Mouse (Mus musculus) intestine, embryonic 14.5 days (tissue): ENCODE measurements around the gene Gramd1c. TPM values are rescaled to one million over a fixed set of nuclear protein-coding genes. Genes with fewer than 3 reads are reported as not detected.

ENCODE experiments used
- ATAC-seq: fragments of 200-750 bp; cut with Nextera tagmentation; replicated peaks from 2 replicates; pipeline ENCODE4 v1.8.0; 2017; ENCODE audit warnings: low read depth, moderate number of reproducible peaks, moderate TSS enrichment, moderate library complexity; ENCODE audit not compliant: low FRiP score, low TSS enrichment
- DNase-seq: peaks from one replicate; pipeline ENCODE4 v3.0.0-alpha.2; 2018; ENCODE audit warnings: low spot score
- H3K27ac ChIP-seq: fragments of 300-500 bp; sonication (generic); 2 replicates; pipeline ENCODE4 v1.5.1; 2014; ENCODE audit warnings: low read depth, mild to moderate bottlenecking, control low read depth
- H3K27me3 ChIP-seq: fragments of 300-500 bp; sonication (generic); replicated peaks from 2 replicates; pipeline ENCODE4 v1.6.1; 2014; ENCODE audit warnings: low read length, control low read depth; ENCODE audit not compliant: control insufficient read depth, insufficient read depth
- H3K36me3 ChIP-seq: fragments of 300-500 bp; sonication (generic); 2 replicates; pipeline ENCODE4 v1.6.1; 2014; ENCODE audit warnings: low read length, control low read depth; ENCODE audit not compliant: control insufficient read depth, insufficient read depth
- H3K4me1 ChIP-seq: fragments of 300-500 bp; sonication (generic); replicated peaks from 2 replicates; pipeline ENCODE4 v1.6.1; 2014; ENCODE audit warnings: low read length, control low read depth, mixed read lengths; ENCODE audit not compliant: control insufficient read depth, insufficient read depth
- H3K4me2 ChIP-seq: fragments of 300-500 bp; sonication (generic); 2 replicates; pipeline ENCODE4 v1.6.1; 2014; ENCODE audit warnings: low read length
- H3K4me3 ChIP-seq: fragments of 300-500 bp; sonication (generic); 2 replicates; pipeline ENCODE4 v1.5.1; 2014; ENCODE audit warnings: low read depth, low read length, control low read depth, mixed read lengths
- H3K9ac ChIP-seq: fragments of 300-500 bp; sonication (generic); 2 replicates; pipeline ENCODE4 v1.6.1; 2014; ENCODE audit warnings: mild to moderate bottlenecking, low read length
- H3K9me3 ChIP-seq: fragments of 300-500 bp; sonication (generic); 2 replicates; pipeline ENCODE4 v1.6.1; 2016; ENCODE audit warnings: low read length, control low read depth; ENCODE audit not compliant: control insufficient read depth
- WGBS: fragments of 180-500 bp; shearing (Covaris S2); extraction: QIAGEN DNeasy Blood & Tissue Kit; methylation state at CpG from one replicate; pipeline ENCODE4 v1.1.7; 2014; 5-methylcytosine and 5-hydroxymethylcytosine counted together
- polyA plus RNA-seq: library from polyadenylated mRNA; unstranded; fragments of >200 nt; fragmentation: Nextera tagmentation; extraction: Ambion mirVana; gene quantifications from 2 replicates; pipeline ENCODE4 v1.2.1, GENCODE M21; 2014

Gramd1c gene
- polyA plus RNA-seq, 1 experiment from 2014 or later = 7.2 TPM

- peak within 1 kb of the TSS; percentile 100 for H3K4me2 ChIP-seq
- no peaks in the 10 kb centered on the region for H3K36me3 ChIP-seq
- peak; percentile 87 for ATAC-seq
- H3K9ac ChIP-seq = peak within 1 kb of the TSS; percentile 52
- H3K4me3 ChIP-seq = peak within 1 kb of the TSS; percentile 66
- no peaks in the 10 kb centered on the region for H3K4me1 ChIP-seq
- DNase-seq = peak; percentile 71
- no peak within 1 kb of the TSS for H3K27ac ChIP-seq
- WGBS = under 1% methylated on average over 74 of the region's 103 CpGs
- no peaks in the 10 kb centered on the region for H3K9me3 ChIP-seq
- H3K27me3 ChIP-seq = peaks cover 25% of the 10 kb centered on the region; the same call in 1 of the 2 replicates
Measured at GRCm38 (mm10) chr16:43979328-43980109, 83.6 kb downstream of the Gramd1c start, which contains the start of gene Zdhhc23. Zdhhc23 (minus strand) TSS chr16:43979791.

- peak overlapping the region; percentile 66 for H3K4me3 ChIP-seq
- DNase-seq = no peak
- H3K36me3 ChIP-seq = no peaks in the 10 kb centered on the region
Measured at GRCm38 (mm10) chr16:43979010-43979327, 84.2 kb downstream of the Gramd1c start.

GRCm38 (mm10) chr16:43973606-43974220, 89.4 kb downstream of the Gramd1c start:
- ATAC-seq (no peak), DNase-seq (no peak)
- Histone ChIP-seq H3K4me2 (no peak overlapping the region), H3K9ac (no peak overlapping the region), H3K9me3 (no peaks in the 10 kb centered on the region), H3K36me3 (no peaks in the 10 kb centered on the region), H3K27ac (no peak overlapping the region), H3K4me1 (no peaks in the 10 kb centered on the region), H3K27me3 (peaks cover 11% of the 10 kb centered on the region; the same call in 1 of the 2 replicates), H3K4me3 (no peak overlapping the region)
- 87% methylated on average over 22 of the region's 22 CpGs for WGBS

More at GRCm38 (mm10) chr16:43979010-43979327, 84.2 kb downstream of the Gramd1c start:
- Histone ChIP-seq H3K9ac (peak overlapping the region; percentile 52), H3K27me3 (peaks cover 25% of the 10 kb centered on the region; the same call in 1 of the 2 replicates), H3K27ac (no peak overlapping the region), H3K9me3 (no peaks in the 10 kb centered on the region), H3K4me1 (no peaks in the 10 kb centered on the region), H3K4me2 (peak overlapping the region; percentile 100)
- WGBS = 12% methylated on average over 7 of the region's 7 CpGs
- no peak for ATAC-seq

GRCm38 (mm10) chr16:43973147-43973546, 90.0 kb downstream of the Gramd1c start:
- WGBS = 87% methylated on average over 11 of the region's 11 CpGs
- Histone ChIP-seq H3K9ac (no peak overlapping the region), H3K27ac (no peak overlapping the region), H3K4me3 (no peak overlapping the region), H3K4me1 (no peaks in the 10 kb centered on the region), H3K27me3 (peaks cover 6% of the 10 kb centered on the region; the same call in 1 of the 2 replicates), H3K9me3 (no peaks in the 10 kb centered on the region), H3K4me2 (no peak overlapping the region), H3K36me3 (no peaks in the 10 kb centered on the region)
- ATAC-seq (no peak), DNase-seq (no peak)

GRCm38 (mm10) chr16:43972391-43972790, 90.8 kb downstream of the Gramd1c start:
- WGBS = 90% methylated on average over 2 of the region's 2 CpGs
- peak; percentile 24 for DNase-seq
- ATAC-seq = no peak

GRCm38 (mm10) chr16:43971741-43972140, 91.4 kb downstream of the Gramd1c start:
- no peaks in the 10 kb centered on the region for H3K27me3 ChIP-seq
- no peak overlapping the region for H3K27ac ChIP-seq
- H3K4me1 ChIP-seq = no peaks in the 10 kb centered on the region
- ATAC-seq (no peak), DNase-seq (no peak)
- no peaks in the 10 kb centered on the region for H3K9me3 ChIP-seq
- H3K9ac ChIP-seq = no peak overlapping the region
- H3K4me3 ChIP-seq = no peak overlapping the region
- H3K4me2 ChIP-seq = no peak overlapping the region
- no peaks in the 10 kb centered on the region for H3K36me3 ChIP-seq
- WGBS = 75% methylated on average over 9 of the region's 9 CpGs

More at GRCm38 (mm10) chr16:43972391-43972790, 90.8 kb downstream of the Gramd1c start:
- Histone ChIP-seq H3K27ac (no peak overlapping the region), H3K4me3 (no peak overlapping the region), H3K4me1 (no peaks in the 10 kb centered on the region), H3K9ac (no peak overlapping the region), H3K9me3 (no peaks in the 10 kb centered on the region), H3K27me3 (0 out of 2 replicates have a peak, but pooled peaks cover 4% of the 10 kb centered on the region), H3K36me3 (no peaks in the 10 kb centered on the region), H3K4me2 (no peak overlapping the region)

GRCm38 (mm10) chr16:43971189-43971588, 92.0 kb downstream of the Gramd1c start:
- Histone ChIP-seq H3K36me3 (no peaks in the 10 kb centered on the region), H3K9me3 (no peaks in the 10 kb centered on the region), H3K4me1 (no peaks in the 10 kb centered on the region), H3K4me3 (no peak overlapping the region), H3K27me3 (no peaks in the 10 kb centered on the region), H3K4me2 (no peak overlapping the region), H3K9ac (no peak overlapping the region), H3K27ac (no peak overlapping the region)
- DNase-seq (no peak), ATAC-seq (no peak)
- WGBS = 91% methylated on average over 11 of the region's 11 CpGs

GRCm38 (mm10) chr16:43970426-43970825, 92.7 kb downstream of the Gramd1c start:
- Histone ChIP-seq H3K9me3 (no peaks in the 10 kb centered on the region), H3K27me3 (no peaks in the 10 kb centered on the region), H3K36me3 (no peaks in the 10 kb centered on the region), H3K27ac (no peak overlapping the region), H3K4me3 (no peak overlapping the region), H3K9ac (no peak overlapping the region), H3K4me2 (no peak overlapping the region), H3K4me1 (no peaks in the 10 kb centered on the region)
- 79% methylated on average over 3 of the region's 3 CpGs for WGBS
- DNase-seq (no peak), ATAC-seq (no peak)
